Mouse (Mus musculus) embryonic facial prominence, embryonic 11.5 days (tissue): ENCODE results near the gene Mfsd1. TPM values are rescaled to one million over a fixed set of nuclear protein-coding genes. Genes with fewer than 3 reads are reported as not detected.

ENCODE experiments used
- ATAC-seq: fragments of 200-750 bp; cut with Nextera tagmentation; replicated peaks from 2 replicates; pipeline ENCODE4 v1.8.0; 2017; ENCODE audit warnings: low read depth; ENCODE audit not compliant: insufficient number of reproducible peaks, low FRiP score, low TSS enrichment
- DNase-seq: peaks from one replicate; pipeline ENCODE4 v3.0.0-alpha.2; 2015; ENCODE audit warnings: low spot score
- H3K27ac ChIP-seq: fragments of 300-500 bp; sonication (generic); replicated peaks from 2 replicates; pipeline ENCODE4 v1.5.1; 2014; ENCODE audit warnings: mild to moderate bottlenecking, low read depth, low read length, control low read depth
- H3K27me3 ChIP-seq: fragments of 300-500 bp; sonication (generic); 2 replicates; pipeline ENCODE4 v1.6.1; 2014; ENCODE audit warnings: mild to moderate bottlenecking, low read length, moderate library complexity, mixed read lengths; ENCODE audit not compliant: control insufficient read depth, insufficient read depth
- H3K36me3 ChIP-seq: fragments of 300-500 bp; sonication (generic); replicated peaks from 2 replicates; pipeline ENCODE4 v1.6.1; 2014; ENCODE audit warnings: low read depth, mild to moderate bottlenecking, low read length, moderate library complexity, mixed read lengths; ENCODE audit not compliant: control insufficient read depth, insufficient read depth
- H3K4me1 ChIP-seq: fragments of 300-500 bp; sonication (generic); 2 replicates; pipeline ENCODE4 v1.6.1; 2014; ENCODE audit warnings: low read length, mixed read lengths; ENCODE audit not compliant: control insufficient read depth, insufficient read depth
- H3K4me2 ChIP-seq: fragments of 300-500 bp; sonication (generic); 2 replicates; pipeline ENCODE4 v1.6.1; 2014; ENCODE audit warnings: low read depth, mild to moderate bottlenecking, control low read depth, low read length, moderate library complexity
- H3K4me3 ChIP-seq: fragments of 300-500 bp; sonication (generic); 2 replicates; pipeline ENCODE4 v1.5.1; 2014; ENCODE audit warnings: low read depth, low read length, control low read depth
- H3K9ac ChIP-seq: fragments of 300-500 bp; sonication (generic); replicated peaks from 2 replicates; pipeline ENCODE4 v1.6.1; 2014; ENCODE audit warnings: mild to moderate bottlenecking, control low read depth, low read length
- H3K9me3 ChIP-seq: fragments of 300-500 bp; sonication (generic); replicated peaks from 2 replicates; pipeline ENCODE4 v1.6.1; 2016; ENCODE audit warnings: mild to moderate bottlenecking, low read length, inconsistent platforms, mixed read lengths; ENCODE audit not compliant: control insufficient read depth
- WGBS: fragments of 180-500 bp; shearing (Covaris S2); extraction: QIAGEN DNeasy Blood & Tissue Kit; methylation state at CpG from one replicate; pipeline ENCODE4 v1.1.7; 2014; 5-methylcytosine and 5-hydroxymethylcytosine counted together
- polyA plus RNA-seq: library from polyadenylated mRNA; unstranded; fragments of >200 nt; fragmentation: Nextera tagmentation; extraction: Ambion mirVana; gene quantifications from 2 replicates; pipeline ENCODE4 v1.2.1, GENCODE M21; 2014

Mfsd1 gene
- polyA plus RNA-seq, 1 experiment from 2014 or later: 76.6 TPM

- Histone ChIP-seq H3K4me3 (peak overlapping the region; percentile 87), H3K9me3 (no peaks in the 10 kb centered on the region), H3K36me3 (no peaks in the 10 kb centered on the region; the same call in 1 of the 2 replicates), H3K27ac (no peak overlapping the region), H3K9ac (peak overlapping the region; percentile 75), H3K27me3 (no peaks in the 10 kb centered on the region), H3K4me2 (peak overlapping the region; percentile 82), H3K4me1 (no peaks in the 10 kb centered on the region)
- no peak for DNase-seq
- no peak; the same call in 1 of the 2 replicates for ATAC-seq
- 22% methylated on average over 16 of the region's 16 CpGs for WGBS
Observed at GRCm38 (mm10) chr3:67583125-67583845, 744 bp downstream of the Mfsd1 start.

DNA sequence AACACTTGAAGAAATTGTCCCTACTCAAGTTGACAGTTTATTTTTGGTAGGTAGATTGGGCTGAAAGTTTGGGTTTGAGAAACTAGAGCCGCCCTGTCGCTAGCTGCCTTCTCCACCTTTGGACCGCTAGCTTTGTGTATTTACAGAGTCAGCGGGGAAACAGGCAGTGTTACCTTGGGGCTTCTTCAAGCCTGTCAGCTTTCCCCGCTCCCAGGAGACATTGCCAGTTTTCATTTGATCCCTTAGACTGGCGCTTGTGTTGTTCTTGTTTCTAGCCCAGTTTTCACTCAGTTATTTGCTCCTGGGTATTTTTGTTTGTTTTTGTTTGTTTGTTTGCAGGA is 1.3 kb downstream of the Mfsd1 start:
- H3K36me3 ChIP-seq: no peaks in the 10 kb centered on the region; the same call in 1 of the 2 replicates
- peak overlapping the region; percentile 87; the same call in 1 of the 2 replicates for H3K4me3 ChIP-seq
- H3K4me2 ChIP-seq: no peak overlapping the region
- WGBS: 74% methylated on average over 6 of the region's 6 CpGs
- H3K27me3 ChIP-seq: no peaks in the 10 kb centered on the region
- no peak for DNase-seq
- no peak overlapping the region for H3K27ac ChIP-seq
- no peak overlapping the region for H3K9ac ChIP-seq
- ATAC-seq: no peak
- no peaks in the 10 kb centered on the region for H3K9me3 ChIP-seq
- no peaks in the 10 kb centered on the region for H3K4me1 ChIP-seq

DNA sequence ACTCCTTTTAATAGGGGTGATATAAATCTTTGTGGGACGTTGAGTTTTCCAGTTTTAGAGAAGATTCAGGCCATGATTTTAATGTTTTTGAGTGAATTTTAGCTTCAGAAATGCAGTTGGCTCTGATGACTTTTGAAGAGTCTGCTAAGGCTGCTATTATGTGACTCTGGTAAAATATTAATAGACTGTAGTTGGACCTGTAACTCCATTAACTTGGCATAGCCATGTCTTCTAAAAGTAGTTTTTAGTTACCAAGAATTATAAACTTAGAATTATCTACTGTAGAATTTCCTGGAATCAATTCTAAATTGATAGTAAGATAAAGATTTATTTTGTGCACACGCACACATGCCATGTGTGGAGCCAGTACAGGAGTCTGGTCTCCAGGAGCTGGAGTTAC is 4.0 kb downstream of the Mfsd1 start:
- DNase-seq: no peak
- Histone ChIP-seq H3K4me3 (no peak overlapping the region), H3K9me3 (no peaks in the 10 kb centered on the region), H3K27ac (no peak overlapping the region), H3K27me3 (no peaks in the 10 kb centered on the region), H3K36me3 (no peaks in the 10 kb centered on the region; the same call in 1 of the 2 replicates), H3K4me1 (no peaks in the 10 kb centered on the region), H3K9ac (no peak overlapping the region), H3K4me2 (no peak overlapping the region)
- ATAC-seq: no peak
- 96% methylated on average over 2 of the region's 2 CpGs for WGBS

DNA sequence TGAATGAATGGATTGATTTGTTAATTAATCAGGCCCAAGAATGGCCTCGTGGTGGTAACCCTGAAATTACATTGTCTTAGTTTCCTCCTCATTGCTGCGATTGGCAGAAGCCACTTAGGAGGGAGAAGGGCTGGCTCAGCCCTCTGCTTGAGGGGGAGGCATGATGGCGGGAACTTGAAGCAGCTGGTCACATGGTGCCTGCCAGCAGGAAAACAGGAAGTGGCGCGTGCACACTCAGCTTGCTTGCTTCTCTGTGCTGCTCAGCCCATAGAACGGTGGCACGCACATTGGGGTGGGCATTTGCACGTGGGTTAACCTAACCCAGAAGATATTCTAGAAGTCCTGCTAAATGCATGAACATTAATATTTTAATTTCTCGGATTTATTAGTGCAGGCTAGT is 4.9 kb downstream of the Mfsd1 start:
- no peaks in the 10 kb centered on the region for H3K9me3 ChIP-seq
- no peak overlapping the region for H3K4me2 ChIP-seq
- no peak overlapping the region for H3K27ac ChIP-seq
- 85% methylated on average over 9 of the region's 9 CpGs for WGBS
- H3K9ac ChIP-seq: no peak overlapping the region
- ATAC-seq (no peak), DNase-seq (no peak)
- no peaks in the 10 kb centered on the region for H3K4me1 ChIP-seq
- H3K4me3 ChIP-seq: no peak overlapping the region
- H3K36me3 ChIP-seq: no peaks in the 10 kb centered on the region; the same call in 1 of the 2 replicates
- no peaks in the 10 kb centered on the region for H3K27me3 ChIP-seq

DNA sequence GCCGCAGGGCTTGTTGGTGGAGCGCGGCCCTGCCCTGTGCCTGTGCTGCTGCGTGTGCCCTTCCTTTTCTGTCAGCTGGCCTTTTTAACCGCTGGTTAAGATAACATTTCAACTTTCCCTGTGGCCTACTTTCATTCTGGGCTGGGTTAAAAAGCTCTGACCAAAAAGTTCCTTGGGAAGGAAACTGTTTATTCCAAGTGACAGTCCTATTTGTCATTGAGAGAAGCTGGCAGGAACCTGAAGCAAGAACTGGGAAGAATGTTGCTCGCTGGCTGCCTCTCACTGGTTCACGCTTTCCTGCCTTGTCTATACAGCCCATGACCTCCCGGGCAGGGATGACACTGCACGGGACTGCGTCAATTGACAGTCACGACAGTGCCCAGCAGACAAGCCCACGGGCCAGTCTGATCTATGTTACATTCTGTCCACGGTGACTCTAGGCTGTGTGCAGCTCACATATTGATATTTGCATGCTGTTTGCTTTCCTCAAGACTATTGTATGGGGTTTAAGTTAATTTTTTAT is 19.1 kb downstream of the Mfsd1 start:
- Histone ChIP-seq H3K9me3 (no peaks in the 10 kb centered on the region), H3K36me3 (peaks cover 6% of the 10 kb centered on the region), H3K27ac (no peak overlapping the region), H3K9ac (no peak overlapping the region), H3K4me2 (no peak overlapping the region), H3K27me3 (no peaks in the 10 kb centered on the region), H3K4me3 (no peak overlapping the region), H3K4me1 (no peaks in the 10 kb centered on the region)
- WGBS: 93% methylated on average over 13 of the region's 13 CpGs
- DNase-seq (no peak), ATAC-seq (no peak)

GRCm38 (mm10) chr3:67618222-67618621 is 35.7 kb downstream of the Mfsd1 start:
- no peak overlapping the region for H3K4me2 ChIP-seq
- no peak overlapping the region for H3K27ac ChIP-seq
- no peaks in the 10 kb centered on the region for H3K27me3 ChIP-seq
- H3K9me3 ChIP-seq: no peaks in the 10 kb centered on the region
- ATAC-seq: no peak
- no peak overlapping the region for H3K4me3 ChIP-seq
- no peak overlapping the region for H3K9ac ChIP-seq
- DNase-seq: no peak
- no peaks in the 10 kb centered on the region for H3K36me3 ChIP-seq
- no peaks in the 10 kb centered on the region for H3K4me1 ChIP-seq

DNA sequence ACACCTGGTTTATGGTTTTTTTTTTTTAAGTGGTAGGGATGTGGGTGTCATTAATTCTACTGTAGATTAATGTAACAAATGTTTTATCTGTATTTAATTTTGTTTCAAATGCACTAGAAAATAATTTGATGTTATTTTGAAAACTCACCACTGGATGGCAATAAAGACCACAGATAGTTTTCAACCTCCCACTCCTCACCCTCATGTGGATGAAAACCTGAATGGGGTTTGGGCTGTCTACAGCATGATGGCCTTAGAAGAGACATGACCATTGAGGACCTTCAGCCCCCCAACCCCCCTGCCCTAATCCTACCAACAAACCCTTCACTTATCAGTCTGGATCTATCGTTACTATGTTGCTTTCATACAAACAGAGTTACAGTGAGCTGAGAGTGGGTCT is 42.1 kb downstream of the Mfsd1 start:
- Histone ChIP-seq H3K4me3 (no peak overlapping the region), H3K9me3 (no peaks in the 10 kb centered on the region), H3K9ac (no peak overlapping the region), H3K27ac (no peak overlapping the region), H3K4me2 (no peak overlapping the region), H3K4me1 (no peaks in the 10 kb centered on the region), H3K36me3 (no peaks in the 10 kb centered on the region), H3K27me3 (no peaks in the 10 kb centered on the region)
- ATAC-seq: no peak
- peak; percentile 48 for DNase-seq
- WGBS: 73% methylated on average over 1 of the region's 1 CpGs

DNA sequence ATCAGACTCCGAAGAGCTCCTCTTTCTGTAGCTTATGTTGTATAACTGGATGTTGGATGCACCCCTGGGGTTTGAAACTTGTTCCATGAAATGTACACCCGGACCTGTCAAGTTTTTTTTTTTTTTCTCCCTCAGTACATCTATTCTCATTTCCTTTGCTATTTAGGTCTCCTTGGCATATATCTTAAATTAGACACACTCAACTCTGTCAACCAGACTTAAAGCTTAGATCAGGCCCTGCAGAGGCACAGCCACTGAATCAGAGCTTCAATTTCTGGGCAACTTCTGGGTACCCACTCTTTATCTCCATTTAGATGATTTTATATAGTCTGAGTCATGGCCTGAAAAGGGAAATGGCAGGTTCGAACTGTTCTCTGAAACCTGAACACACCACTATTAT is 60.6 kb downstream of the Mfsd1 start:
- WGBS: 86% methylated on average over 3 of the region's 3 CpGs
- Histone ChIP-seq H3K4me3 (no peak overlapping the region), H3K4me2 (no peak overlapping the region), H3K4me1 (no peaks in the 10 kb centered on the region), H3K36me3 (no peaks in the 10 kb centered on the region), H3K9me3 (no peaks in the 10 kb centered on the region), H3K27me3 (no peaks in the 10 kb centered on the region), H3K9ac (no peak overlapping the region), H3K27ac (no peak overlapping the region)
- ATAC-seq (no peak), DNase-seq (no peak)
